12 mouse cellular contexts compared by ENCODE assay signal in the genomic region with DNA sequence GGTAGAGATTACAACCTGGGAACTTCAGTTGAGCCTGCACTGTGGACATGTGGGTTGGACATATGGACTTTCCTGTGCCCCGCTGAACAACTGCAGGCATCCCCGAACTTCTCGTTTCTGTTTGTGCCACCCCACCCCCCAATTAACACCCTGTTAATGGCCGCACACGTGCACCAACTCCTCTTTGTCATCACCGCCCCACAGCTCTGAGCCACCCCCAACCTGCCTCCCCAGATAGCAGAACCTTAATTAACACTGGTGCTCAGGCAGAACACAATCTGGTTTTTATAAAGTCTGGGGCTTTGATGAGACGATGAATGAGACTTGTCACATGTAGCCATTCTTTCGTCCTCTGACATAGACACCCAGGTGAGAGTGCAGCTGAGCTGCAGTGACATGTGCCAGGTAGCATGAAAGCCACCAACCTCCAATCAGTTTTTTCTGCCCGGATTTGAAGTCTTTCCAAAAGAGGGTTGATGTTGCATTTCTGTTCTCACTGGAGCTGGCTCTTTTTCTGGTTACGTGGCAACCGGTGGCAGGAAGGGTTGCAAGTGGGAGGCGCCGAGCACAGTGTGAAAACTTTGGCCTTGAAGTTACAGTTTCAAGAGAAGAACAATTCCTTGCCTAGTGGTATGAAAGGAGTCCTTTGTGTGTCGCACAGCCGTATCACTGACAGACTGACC.
DNase-seq lines count a peak whose midpoint lies in the region; ATAC-seq lines count a peak whose summit lies in the region.
"Had no signal": no experiment of that assay in that cellular context is flagged by ENCODE, and none has a peak within 500 bp of the region (broad histone marks: within the 10 kb centered on the region; RNA-seq: fewer than 3 reads in every experiment).

No protein-coding gene starts in this region.

- no peak overlapping the region for H3K9ac ChIP-seq in limb, embryonic 11.5 days (ENCODE audit: low read length)

- 0 out of 2 replicates have a peak overlapping the region, but pooled peaks have one; percentile 5 for H3K27ac ChIP-seq in limb, embryonic 11.5 days (replicated peaks; ENCODE audit: low read depth, low read length)

- H3K9me3 ChIP-seq in limb, embryonic 11.5 days (ENCODE audit: control insufficient read depth, low read length), result no peaks in the 10 kb centered on the region

- no peak overlapping the region for H3K4me2 ChIP-seq in limb, embryonic 11.5 days (ENCODE audit: low read depth, severe bottlenecking)

- DNase-seq in embryo, embryonic 10 days (ENCODE audit: low spot score), result peak; percentile 29
- no peak for DNase-seq in embryo, embryonic 9.5 days (ENCODE audit: extremely low spot score)
- DNase-seq in ZHBTc4 (ENCODE audit: low read depth, low spot score), result peak; percentile 5
- peak; percentile 8 to 20 for DNase-seq in frontal cortex, postnatal 14 days (ENCODE audit: low spot score in 2 of 2)
- DNase-seq in limb, embryonic 11.5 days (ENCODE audit: low spot score), result peak; percentile 51
- DNase-seq in ovary, adult 18-20 months (ENCODE audit: low spot score), result no peak
- DNase-seq in heart, postnatal 36 days, result no peak
- DNase-seq in adrenal gland, adult 18-20 months (ENCODE audit: low spot score in 2 of 2), result no peak
- DNase-seq: adrenal gland, postnatal 14 days; cerebellum, postnatal 36 days; lung, postnatal 14 days had no signal

- no peak overlapping the region for H3K4me3 ChIP-seq in limb, embryonic 11.5 days (ENCODE audit: low read depth, low read length)

- H3K36me3 ChIP-seq in limb, embryonic 11.5 days (ENCODE audit: control insufficient read depth, insufficient read depth, low read length), result no peaks in the 10 kb centered on the region
- H3K36me3 ChIP-seq: G1E had no signal

- H3K27me3 ChIP-seq in limb, embryonic 11.5 days (ENCODE audit: control insufficient read depth, insufficient read depth, low read length), result no peaks in the 10 kb centered on the region

- peaks cover 13% of the 10 kb centered on the region for H3K4me1 ChIP-seq in limb, embryonic 11.5 days (ENCODE audit: control insufficient read depth, insufficient read depth, low read length)

- no peak for ATAC-seq in limb, embryonic 11.5 days (ENCODE audit: insufficient number of reproducible peaks, low FRiP score, low TSS enrichment, low read depth)

- 35% methylated on average over 15 of the region's 15 CpGs for WGBS in limb, embryonic 11.5 days

- intact Hi-C loops in heart, postnatal 36 days (cut with DNase I), result no loop called here

Comparison
In these comparisons a context has a peak if more than half of its experiments do, and no peak if none do; other contexts are left out.
1. DNase-seq: peak in embryo, embryonic 10 days (single experiment), ZHBTc4 (single experiment), frontal cortex, postnatal 14 days (2 of 2) and limb, embryonic 11.5 days (single experiment); none in embryo, embryonic 9.5 days (single experiment), ovary, adult 18-20 months (single experiment), heart, postnatal 36 days (0 of 2) and adrenal gland, adult 18-20 months (0 of 2).